Mouse (Mus musculus): ENCODE measurements around the gene Bpifb4. TPM values are rescaled to one million over a fixed set of nuclear protein-coding genes. Genes with fewer than 3 reads are reported as not detected.
A peak's percentile ranks its signal among the peaks of the same experiment; 100 is the strongest.

The Bpifb4 gene
- polyA plus RNA-seq (2015; fragmentation: Nextera tagmentation; extraction: Ambion mirVana): 0.10 and 0.19 TPM in 2 replicates

DNA sequence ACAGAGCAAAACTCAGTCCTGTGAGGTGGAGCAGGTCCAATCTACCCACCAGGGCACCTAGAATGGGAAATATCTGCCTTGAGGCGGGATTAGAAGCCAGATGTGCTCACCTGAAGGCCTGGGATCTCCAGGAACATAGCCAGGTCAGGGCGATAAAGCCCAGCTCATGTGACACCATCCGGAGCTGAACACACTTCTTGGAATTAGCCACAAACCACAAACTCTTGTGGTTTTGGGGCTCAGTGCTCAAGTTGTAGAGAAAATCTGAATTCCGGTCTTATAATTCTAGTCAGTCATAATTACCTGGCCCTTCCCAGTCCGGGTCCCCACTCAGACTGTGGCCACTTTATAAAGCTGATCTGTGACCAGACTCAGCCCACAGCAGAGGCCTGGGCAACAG is at the start of gene Bpifb4:
Gene Bpifb4, plus strand, starts transcription at position 370 of the 400 bp plus-strand sequence.
- DNase-seq (ENCODE audit: low spot score): no peak

DNA sequence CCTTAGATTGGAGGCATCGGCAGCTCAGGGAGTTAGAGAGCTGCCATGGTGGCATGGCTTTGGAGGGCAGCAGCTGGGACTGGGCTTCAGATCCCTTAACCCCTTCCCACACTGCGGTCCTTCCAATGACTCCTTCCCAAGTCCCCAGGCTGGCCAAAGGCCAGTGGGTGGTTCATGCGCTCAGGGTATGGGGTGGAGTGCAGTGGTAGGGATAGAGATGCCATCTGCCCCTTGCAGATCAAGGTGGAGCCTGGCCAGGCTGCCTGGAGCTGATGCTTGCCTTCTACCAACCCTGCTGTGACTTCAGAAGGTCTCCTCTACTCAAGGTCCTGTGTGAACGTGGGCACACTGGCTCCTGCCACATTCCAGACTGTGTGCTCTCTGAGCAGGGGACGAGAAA is 38.9 kb upstream of the Bpifb4 start:
- no peak for DNase-seq (ENCODE audit: low spot score)

DNA sequence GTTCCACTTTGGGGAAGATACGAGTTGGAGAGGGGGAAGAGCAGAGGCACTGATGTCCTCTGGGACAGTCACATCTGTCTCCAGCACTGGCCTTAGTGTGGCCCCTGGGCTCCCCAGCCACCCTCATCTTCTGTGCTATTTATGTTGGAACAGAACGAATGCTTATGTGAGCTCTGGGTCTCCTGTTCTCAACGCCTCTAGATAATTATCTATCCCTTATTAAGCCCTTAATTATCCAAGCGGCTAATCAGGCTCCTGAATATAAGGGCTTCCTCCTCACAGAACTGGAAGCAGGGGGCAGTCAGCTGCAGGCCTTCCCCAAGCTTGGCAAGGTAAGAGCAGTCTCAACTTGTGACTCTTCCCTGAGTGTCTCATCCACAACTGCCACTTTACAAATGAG is 37.9 kb upstream of the Bpifb4 start, which contains the start of gene Bpifb6:
Gene Bpifb6, plus strand, starts transcription at position 301 of the 400 bp plus-strand sequence.
- no peak for DNase-seq (ENCODE audit: low spot score)

DNA sequence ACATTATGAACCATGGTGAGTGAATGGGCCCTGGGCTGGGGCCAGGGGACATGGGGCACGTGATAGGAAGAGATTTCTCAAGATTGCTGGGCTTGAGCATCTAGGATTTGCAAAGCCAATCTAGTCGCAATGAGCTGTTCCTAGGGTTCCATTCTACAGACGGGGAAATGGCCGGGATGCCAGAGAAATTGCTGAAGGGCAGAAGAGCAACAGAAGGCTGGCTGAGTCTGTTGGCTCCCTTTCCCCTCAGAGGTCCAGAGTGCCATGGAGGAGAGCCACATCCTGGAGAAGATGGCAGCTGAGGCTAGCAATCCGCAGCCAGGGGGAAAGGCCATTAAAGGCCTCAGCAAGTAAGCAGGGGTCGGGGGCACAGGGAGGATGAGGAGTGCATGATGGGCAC is 35.3 kb upstream of the Bpifb4 start:
- DNase-seq (ENCODE audit: low spot score): no peak

DNA sequence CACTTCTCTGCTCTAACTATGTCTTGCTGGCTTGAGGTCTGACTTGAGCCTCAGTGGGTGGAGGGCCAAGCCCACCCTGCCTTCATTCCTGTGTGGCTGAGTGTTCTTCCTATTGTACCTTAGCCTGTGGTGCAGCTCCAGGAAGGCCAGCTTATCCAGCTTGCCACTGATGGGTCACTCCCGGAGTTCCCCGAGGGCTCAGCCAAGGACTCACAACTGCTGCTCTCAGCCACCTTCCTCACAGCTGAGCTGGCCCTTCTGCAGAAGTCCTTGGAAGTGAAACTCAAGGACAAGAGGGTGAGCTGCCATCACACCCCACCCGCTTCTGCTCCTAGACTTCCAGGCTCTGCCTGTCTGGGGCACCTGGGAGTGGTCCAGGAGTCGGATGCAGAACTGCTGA is 31.4 kb upstream of the Bpifb4 start:
- DNase-seq (ENCODE audit: low spot score): no peak

DNA sequence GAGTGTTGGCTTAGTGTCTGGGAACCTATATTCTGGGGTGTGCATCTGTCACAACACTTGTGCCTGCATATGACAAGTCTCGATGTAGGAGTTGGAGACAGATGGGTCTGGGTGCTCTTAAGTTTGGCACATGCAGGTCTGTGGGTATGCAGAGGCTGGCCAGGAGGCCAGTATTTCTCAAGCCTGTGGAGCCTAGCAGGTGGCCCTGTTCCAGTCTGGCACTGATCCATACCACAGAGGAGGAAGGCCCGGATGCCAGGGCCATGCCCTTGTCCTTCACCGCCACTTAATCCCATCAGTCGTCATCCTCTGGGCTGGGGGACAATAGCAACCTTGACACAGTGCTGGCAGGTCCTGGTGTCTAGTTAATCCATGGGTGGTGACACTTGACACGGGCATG is 23.9 kb upstream of the Bpifb4 start:
- no peak for DNase-seq (ENCODE audit: low spot score)

DNA sequence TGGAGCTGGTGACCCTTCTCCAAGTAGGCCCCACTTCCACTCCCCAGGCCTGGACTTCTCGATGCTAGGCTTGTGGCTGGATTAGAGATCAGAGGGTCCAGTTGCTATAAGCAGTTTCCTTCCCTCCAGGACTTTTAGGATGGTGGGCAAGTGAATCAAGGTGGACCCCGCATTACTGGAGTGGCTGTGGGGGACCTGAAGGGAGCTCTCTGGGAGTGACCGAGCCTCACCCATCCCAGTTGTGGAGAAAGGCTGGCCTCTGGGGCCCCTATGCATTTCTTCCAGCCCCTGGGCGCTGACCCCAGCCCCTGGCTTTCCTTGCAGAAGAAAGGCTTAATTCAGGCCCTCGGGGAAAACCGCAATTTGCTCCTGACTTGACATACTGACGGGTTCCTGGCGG is 20.1 kb upstream of the Bpifb4 start, which contains the start of gene Bpifb3:
Gene Bpifb3, plus strand, starts transcription at position 301 of the 400 bp plus-strand sequence.
- no peak for DNase-seq (ENCODE audit: low spot score)

DNA sequence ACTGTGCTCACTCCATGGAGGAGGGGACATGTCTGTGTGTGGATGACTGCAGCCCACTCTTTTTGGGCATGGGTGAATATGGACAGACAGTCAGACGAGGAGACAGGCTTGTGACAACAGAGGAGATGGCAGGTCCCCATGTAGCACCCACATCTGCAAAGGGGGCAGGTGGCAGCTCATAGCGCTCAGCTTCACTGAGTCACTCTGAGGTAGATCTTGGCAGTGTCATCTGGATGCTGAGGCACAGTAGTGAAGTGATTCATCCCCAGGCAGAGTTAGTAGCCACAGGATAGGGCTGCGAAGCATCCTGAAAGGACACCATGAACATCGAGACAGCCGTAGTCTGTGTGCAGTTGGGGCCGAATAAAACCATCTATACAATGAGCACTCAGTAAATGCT is 16.8 kb upstream of the Bpifb4 start:
- DNase-seq (ENCODE audit: low spot score): no peak

DNA sequence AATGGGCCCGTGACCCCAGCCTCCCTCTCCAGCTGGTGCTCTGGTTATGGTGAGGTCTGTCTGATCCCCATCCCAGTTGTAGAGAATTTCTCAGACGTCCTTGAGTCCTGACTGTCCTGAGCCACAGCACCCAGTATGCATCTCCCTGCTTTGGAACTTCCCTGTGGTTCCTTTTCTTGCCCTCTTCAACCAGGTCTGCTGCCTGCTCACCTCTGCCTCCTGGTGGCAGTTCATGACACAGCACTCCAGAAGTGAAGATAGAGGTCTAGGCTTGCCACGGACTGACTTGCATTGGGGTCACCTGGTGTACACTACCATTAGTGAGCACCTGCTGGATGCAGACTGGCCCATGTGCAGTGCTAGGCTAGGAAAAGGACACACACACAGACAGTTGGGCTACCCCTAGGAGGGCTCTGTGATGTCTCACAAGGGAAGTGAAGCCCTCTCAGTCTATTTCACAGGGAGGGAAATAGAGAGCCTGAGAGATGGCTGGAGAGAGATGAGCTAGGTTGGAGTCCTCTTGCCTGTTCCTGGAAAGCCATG is 8.1 kb upstream of the Bpifb4 start:
- peak; percentile 52 for DNase-seq (ENCODE audit: low spot score)

DNA sequence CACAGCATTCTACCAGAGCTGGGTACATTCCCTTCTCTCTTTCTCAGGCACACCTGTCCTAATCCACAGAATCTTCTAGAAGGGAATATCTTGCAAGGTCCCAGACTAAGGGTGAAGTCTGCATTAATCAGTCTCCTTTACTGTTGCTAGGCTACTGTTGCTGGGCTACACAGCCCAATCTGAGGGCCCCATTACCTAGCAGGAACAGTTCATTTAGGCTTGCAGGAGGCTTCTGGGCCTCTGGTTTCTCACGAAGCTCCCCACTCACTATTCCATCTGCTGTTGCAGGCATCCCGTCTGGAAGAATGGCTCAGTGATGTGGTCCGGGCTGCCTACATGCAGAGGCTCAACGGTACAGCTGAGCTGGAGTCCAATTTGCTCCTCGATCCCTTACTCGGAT is 6.9 kb upstream of the Bpifb4 start:
- DNase-seq (ENCODE audit: low spot score): no peak

DNA sequence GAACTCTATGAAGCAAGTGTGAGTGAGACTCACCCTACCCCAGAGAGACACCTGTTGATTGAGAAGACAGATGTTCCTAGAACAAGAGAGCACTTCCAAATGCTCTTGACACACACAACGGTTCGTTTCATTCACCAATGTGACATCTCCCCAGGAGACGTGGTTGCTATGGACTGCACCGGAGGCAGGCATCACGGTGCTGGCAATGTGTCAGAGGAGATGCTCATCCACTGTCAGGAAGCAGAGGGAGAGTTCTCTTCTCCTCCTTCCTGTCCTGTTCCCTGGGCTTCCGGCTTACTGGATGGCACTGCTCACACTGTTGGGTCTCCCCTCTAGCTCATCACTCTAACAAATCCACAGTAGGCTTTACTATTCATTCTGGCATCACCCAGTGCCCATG is 4.7 kb upstream of the Bpifb4 start:
- DNase-seq (ENCODE audit: low spot score): no peak

DNA sequence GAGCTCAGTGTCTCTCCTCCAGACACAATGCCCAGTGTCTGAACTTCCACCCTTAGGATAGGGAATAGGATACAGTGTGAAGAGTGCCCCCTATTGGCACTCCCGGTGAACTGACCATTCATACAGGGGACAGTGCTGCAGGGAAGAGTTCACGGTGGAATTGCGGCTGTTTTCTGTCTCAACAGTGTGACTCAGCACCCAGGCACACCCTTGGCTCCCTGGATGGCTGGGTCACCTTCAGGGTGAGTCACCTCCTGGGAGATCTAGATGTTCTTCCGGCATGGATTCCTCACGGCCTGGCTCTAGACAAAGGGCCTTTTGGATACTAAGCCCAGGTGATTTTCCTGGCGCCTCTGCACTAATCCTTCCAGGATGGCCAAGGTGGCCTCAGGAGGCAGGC is 2.7 kb upstream of the Bpifb4 start:
- no peak for DNase-seq (ENCODE audit: low spot score)

DNA sequence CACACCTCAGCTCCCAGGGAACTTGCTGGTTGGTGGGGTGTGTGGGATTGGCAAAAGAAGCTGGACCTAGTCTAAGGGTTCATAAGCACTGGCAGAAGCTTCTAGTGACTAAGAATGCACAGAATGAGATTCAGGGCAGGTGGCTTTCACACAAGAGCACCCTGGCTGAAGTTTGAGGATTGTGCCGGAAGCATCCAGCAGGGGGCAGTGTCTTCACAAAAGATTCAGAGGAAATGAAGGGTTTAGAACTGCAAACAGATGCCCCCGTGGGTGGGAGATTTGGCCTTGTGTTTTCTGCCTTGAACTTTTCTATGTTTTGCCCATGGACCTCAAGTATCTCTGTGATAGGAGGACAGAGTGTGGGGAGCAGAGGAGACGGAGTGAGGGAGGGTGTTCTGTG is 5.5 kb downstream of the Bpifb4 start:
- DNase-seq (ENCODE audit: low spot score): peak; percentile 59

DNA sequence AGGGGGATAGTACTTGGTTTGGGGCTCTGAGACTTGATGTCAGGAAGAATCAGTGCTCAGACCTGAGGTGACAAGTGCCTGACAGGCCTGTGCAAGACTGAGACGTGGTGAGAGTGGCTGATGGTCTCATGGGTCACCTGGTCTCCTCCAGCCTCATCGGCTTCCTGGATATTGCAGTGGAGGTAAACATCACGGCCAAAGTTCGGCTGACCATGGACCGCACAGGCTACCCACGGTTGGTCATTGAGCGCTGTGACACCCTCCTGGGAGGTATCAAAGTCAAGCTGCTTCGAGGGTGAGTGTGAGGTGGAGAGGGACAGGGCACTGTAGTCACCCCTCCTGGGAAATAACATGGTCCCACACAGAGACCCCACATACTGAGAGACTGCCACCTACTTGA is 6.6 kb downstream of the Bpifb4 start:
- no peak for DNase-seq (ENCODE audit: low spot score)

DNA sequence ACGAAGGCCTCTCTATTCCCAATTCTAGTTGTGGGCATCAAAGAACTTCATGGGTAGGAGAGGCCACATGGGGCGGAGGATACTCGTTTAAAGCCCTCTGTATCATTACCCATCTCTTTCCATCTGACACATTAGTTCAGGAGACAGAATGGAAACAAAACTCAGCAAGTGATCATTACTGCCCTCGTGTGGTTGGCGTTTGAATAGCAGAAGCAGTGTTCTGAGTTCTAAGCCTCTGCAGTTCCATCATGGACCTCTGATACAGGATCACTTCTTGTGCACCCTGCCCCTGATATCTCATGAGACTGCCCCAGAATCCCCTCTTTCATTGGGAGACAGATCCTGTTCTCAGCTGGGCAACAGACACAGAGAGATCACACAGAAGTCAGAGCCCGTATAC is 14.9 kb downstream of the Bpifb4 start:
- peak; percentile 64 for DNase-seq (ENCODE audit: low spot score)

DNA sequence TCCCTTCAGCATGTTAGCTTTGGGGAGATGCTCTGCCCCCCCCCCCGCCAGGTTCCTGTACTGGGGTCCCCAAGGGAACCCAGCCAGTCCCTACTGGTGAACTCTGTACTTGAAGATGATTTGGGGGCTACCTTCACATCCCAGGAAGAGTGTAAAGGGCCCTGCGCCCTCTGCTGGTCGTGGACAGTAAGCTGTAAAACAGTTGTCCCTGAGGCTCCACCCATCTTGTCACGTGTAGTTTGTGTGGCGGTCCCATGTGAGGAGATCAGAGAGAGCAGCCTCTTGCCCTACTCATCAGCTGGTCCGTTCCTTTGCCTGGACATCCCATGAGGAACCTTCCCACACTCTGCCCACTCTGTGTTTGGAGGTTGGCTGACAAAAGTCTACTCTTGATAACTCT is 15.8 kb downstream of the Bpifb4 start:
- peak; percentile 77 for DNase-seq (ENCODE audit: low spot score)

DNA sequence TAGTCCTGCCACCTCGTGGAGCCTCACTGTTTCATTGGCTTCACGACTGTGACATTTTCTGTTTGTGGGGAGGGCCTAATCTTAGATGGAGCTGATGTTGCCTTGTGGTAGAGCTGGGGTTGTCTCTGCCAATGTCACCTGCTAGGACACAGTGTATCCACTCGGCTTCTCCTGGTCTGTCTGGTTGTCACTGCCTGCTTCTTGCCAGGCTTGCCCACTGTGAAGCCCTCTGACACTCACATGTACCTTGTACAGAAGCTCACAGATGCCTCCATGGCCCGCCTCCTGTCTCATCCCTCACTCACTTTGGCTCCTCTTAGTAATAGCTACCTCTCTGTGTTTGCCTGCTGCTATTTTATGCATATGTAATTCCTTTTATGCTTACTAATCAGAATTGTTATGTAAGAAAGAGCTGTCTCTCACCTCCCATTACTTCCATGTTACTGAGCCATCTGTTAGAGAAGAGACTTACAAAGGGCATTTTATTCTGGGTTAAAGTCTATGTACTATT is 24.9 kb downstream of the Bpifb4 start:
- no peak for DNase-seq (ENCODE audit: low spot score)

DNA sequence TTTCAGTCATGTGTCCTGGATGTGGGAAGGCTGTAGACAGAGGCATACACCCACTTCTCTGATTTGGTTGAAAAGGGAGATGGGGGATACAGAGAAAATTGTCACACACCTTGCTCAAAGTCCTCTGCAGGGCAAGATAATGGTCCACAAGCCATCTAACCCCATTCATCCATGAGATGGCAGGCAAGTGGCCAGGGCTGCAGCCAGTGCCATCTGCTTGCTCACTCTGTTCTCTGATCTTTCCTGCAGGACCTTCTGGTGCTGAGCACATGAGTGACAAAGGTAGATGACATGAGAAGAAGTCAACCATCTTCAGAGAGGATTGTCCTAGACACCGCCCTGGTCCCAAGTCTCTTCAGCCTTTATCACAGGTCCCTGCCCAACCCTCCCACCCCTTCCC is 25.3 kb downstream of the Bpifb4 start:
- DNase-seq (ENCODE audit: low spot score): no peak

DNA sequence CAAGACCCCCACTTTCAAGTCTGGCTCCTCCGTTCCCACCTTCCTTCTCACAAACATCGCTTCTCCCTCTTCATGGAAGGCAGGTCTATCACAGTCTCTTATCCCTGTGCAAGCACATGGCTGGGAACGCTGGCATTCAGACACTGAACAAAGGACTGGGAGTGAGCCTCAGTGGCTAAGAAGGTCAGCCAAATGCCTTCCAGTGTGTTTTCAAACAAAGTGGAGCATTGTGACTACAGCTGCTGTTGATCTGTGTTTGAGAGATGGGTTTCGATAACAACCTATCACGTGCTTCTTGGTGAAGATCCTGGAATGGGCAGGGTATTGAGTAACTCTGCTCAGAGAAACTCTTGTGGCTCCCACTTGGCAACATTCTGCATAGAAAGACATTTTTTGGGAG is 32.2 kb downstream of the Bpifb4 start:
- DNase-seq (ENCODE audit: low spot score): no peak

DNA sequence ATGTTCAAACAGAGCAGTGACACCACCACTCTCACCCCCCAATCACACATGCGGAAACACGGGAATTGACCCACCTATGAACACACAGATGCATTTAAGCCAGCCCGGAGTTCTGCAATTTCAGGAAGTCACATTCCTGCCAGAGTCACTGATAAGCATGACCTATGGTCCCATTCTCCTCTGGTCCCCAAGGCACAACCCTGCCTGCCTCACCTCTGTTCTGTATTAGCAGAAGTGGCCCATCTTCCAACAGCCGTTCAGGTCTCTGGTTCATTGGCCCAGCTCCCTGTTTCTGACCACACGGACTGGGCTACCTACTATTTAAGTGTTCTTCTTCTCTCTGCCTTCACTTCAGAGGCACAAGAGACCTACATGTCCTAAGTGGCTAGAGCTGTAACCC is 36.6 kb downstream of the Bpifb4 start, which contains the start of gene Bpifa6:
Gene Bpifa6, plus strand, starts transcription at position 364 of the 400 bp plus-strand sequence.
- no peak for DNase-seq (ENCODE audit: low spot score)

DNA sequence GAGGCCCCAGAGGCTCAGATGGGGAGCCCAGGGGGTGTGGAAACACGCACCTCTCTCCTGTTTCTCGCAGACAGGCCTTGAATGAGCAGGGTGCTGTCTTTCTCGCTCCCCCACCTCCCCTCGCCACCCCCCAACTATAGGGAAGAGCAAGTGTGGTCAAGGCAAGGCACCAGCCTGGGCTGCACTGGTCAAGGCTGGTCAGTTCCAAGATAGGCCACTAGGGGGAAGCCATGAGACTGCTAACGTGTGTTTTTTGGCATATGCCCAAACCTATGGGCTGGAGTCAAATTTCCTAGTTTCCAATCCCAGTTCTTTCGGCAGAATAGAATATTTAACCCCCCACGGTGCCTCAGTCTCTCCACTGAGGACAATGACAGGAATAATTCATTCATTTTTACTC is 57.8 kb downstream of the Bpifb4 start:
- DNase-seq (ENCODE audit: low spot score): peak; percentile 33

DNA sequence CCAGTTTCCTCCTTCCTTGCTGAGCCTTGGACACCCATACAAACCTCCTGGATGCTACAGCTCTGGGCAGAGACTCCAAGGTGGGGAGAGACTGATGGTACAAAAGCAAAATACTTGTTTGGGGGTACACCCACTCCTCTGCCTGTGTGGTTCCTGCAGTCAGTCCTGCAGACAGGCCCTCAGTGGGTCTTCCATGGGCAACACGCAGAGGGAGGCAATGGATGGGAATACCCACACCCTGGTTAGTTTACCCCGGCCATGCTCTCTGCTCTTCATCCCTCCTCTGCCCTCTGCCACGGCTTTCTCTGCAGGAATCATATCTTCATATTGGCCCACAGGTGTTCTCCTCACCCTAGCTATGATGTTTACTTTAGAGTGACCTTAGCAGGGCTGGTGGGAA is 62.5 kb downstream of the Bpifb4 start:
- no peak for DNase-seq (ENCODE audit: low spot score)

DNA sequence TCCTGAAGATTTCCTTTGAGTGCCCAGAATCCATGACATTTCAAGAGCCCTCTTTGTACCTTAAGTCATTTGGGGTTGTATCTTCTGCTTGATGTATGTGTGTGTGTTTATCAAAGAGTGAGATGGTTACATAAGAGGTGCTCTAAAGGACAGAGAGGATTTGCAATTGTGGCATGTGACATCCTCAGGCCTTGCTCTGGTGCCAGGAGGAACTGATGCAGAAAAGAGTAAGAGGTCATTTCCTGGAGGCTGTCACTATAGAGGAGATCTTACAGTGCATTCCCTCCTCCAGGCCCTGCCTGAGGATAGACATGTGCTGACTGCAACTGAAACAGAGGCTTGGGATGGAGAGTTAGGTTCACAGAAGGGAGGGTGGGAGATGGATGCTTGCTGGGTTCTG is 63.0 kb downstream of the Bpifb4 start:
- DNase-seq (ENCODE audit: low spot score): no peak

DNA sequence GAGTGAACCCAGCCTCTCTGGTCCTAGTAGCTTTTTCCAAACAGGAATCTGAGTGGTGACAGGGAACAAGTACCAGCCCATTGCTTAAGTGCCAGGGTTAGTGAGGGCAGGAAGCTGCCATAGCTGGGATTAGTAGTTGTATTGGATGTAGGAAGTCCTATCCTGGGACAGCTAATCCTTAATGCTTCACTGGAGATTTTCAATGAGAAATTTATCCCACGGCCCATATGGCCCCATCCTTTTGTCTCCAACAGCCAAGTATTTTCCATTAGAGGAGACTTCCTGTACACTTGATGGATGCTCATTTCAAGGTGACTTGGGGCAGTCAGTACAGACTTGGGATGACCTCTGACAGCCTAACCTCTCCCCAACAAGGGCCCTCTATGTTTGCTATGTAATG is 66.4 kb downstream of the Bpifb4 start:
- no peak for DNase-seq (ENCODE audit: low spot score)

All from thymus, postnatal 0 days (tissue).